Mouse (Mus musculus) thymus, postnatal 4 days (tissue): ENCODE results near the gene Plg.

Experiments
- DNase-seq: peaks from one replicate; pipeline ENCODE4 v3.0.0; 2021

The Plg gene

GRCm38 (mm10) chr17:12388239-12388638 lies 9.8 kb downstream of the Plg start:
- DNase-seq = no peak

DNA sequence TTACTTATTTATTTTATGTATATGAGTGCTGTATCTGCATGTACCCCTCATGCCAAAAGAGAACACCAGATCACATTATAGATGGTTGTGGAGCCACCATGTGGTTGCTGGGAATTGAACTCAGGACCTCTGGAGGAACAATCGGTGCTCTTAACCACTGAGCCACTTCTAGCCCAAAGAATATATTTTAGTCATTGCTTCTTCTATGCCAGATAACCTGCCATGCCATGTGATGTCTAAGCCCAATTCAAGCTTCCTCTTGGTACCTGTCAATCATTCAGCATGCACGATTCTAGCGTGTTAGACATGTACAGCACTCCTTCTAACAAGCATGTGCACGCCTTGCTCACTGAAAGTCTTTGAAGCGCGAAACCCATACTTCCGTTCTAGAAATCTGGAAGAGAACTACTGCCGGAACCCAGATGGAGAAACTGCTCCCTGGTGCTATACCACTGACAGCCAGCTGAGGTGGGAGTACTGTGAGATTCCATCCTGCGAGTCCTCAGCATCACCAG lies 17.8 kb downstream of the Plg start:
- DNase-seq = no peak

DNA sequence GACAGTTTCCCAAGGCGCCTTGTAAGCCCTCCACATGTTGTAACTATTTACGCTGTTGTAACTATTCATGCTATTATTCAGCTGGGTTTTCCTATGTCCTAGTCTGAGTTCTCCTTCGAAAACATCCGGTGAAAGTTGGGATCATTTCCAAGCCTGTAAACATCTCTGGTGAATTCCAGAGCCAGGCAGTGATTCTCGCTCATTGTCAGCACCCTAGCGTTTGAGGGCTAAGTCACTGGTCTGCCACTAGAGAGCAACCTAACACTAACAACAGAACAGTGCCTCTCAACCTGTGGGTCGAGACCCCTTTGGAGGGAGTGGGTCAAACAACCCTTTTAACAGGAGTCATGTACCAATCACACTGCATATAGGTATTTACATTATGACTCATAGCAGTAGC lies 25.0 kb downstream of the Plg start:
- DNase-seq = no peak

GRCm38 (mm10) chr17:12409346-12409944 lies 31.0 kb downstream of the Plg start:
- peak; percentile 54 for DNase-seq

- no peak for DNase-seq
Measured at GRCm38 (mm10) chr17:12412181-12412890, 33.9 kb downstream of the Plg start.

DNA sequence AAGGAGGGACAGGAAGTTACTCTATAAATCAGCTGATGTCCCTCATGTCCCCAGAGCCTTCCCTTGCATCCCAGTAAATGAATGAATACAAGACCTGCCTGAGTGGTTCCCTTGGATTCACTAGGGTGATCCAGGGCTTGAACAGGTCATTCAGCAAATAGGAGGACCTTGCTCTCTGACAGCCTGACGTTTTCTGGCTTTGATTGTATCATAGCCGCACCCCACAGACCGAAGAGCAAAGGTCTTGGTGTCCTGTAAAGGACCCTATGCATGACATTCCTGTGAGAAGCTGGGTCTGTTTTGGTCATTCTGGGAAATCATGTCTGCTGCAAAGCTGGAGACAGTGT lies 34.5 kb downstream of the Plg start:
- DNase-seq = no peak

DNA sequence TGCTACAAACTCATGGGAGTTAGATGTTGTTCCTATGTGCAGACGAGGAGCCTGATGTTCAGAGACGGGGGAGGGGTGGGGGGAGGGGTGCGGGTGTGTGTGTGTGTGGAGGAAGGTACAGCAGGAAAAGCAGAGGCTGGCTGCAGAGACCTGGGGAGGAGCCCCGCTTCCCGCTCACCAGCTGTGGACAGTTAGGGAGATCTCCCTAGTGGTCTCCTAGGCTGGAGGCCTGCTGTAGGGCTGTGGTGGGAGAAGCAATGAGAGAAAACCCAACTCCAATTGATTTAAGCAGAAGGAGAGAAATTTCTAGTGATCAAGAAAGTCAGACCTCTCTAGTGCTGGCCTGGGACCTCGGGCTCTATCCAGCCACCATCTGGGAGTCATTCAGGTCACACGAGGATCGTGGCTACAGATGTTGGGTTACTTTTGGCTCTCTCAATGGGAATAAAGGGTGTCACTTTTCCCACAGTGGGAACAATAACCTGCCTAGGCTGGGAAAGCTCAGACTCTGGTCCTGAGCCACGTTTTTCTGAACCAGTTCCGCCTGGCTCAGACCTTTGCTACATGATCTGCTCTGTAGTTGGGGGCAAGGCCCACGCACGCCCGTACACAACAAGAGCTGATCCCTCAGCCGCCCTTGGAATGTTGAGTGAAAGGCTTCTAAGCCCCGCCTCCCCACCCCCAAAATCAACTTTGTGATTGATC lies 36.8 kb downstream of the Plg start:
- DNase-seq = no peak

- DNase-seq = no peak
Measured at GRCm38 (mm10) chr17:12415741-12416140, 37.3 kb downstream of the Plg start.

- DNase-seq = peak; percentile 88
Measured at GRCm38 (mm10) chr17:12416250-12416895, 38.0 kb downstream of the Plg start.

GRCm38 (mm10) chr17:12419491-12420079 lies 41.2 kb downstream of the Plg start:
- no peak for DNase-seq

DNA sequence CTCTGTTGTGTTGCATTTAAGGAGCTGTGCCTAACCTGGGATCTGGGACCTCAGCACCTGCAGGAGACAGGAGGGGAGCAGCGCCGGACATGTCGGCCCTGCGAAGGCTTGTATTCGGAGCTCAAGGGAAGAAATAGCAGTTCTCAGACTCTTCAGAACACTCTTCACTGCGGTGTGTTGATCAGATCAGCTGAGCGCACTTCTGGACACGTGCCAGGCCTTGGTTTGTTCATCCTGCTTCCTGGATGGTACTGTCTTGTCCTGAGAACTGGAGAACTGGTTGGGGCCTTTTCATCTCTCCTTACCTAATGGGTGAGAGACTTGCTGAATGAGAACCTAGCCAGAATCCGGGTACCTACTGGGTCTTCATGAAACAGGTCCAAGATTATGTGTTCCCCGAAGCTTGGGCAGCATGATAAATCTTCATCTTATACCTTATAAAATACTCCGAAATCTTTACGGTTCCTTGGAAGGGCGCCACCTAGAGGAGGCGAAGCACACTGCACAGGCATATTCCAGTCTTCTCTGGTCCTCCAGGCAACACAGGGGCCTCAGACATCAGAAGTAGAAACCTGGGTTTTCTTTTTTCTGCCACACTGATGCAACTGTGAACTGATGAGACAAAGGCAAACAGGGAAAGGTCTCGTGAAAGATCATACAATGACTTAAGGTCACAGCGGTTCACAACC lies 42.6 kb downstream of the Plg start:
- peak; percentile 66 for DNase-seq

DNA sequence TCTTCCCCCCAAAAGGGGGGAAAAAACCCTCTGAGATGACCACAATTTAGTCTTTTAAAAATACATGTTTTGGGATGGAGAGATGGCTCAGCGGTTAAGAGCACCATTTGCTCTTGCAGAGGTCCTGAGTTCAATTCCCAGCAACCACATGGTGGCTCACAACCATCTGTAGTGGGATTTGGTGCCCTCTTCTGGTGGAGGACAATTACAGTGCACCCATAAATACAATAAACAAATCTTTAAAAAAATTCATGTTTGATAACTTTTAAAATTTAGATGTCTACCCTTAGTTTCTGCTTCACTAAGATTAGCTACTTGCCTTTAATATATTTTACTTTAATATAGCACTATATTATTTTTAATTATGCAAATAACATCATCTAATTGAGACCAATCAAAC lies 43.7 kb downstream of the Plg start:
- no peak for DNase-seq

- no peak for DNase-seq
Measured at GRCm38 (mm10) chr17:12427156-12427555, 48.7 kb downstream of the Plg start.

- no peak for DNase-seq
Measured at GRCm38 (mm10) chr17:12428369-12428768, 50.0 kb downstream of the Plg start.

DNA sequence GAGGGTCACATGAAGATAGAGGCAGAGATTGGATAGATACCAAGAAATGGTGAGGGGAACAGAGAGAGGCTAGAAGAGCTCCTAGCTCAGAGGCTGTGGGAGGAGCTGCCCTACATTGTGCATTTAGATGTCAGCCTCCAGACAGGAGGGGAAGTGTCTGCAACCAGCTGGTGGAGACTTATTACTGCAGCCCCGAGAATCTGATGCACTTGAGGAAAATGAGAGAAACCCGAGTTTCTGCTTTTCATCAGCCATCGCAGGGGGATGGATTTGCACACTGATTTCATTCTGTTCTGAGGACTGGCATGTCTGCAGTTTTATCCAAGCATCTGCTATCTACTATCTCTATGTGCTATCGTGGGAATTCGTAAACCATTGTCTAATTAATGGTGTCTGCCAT lies 53.3 kb downstream of the Plg start:
- peak; percentile 32 for DNase-seq

DNA sequence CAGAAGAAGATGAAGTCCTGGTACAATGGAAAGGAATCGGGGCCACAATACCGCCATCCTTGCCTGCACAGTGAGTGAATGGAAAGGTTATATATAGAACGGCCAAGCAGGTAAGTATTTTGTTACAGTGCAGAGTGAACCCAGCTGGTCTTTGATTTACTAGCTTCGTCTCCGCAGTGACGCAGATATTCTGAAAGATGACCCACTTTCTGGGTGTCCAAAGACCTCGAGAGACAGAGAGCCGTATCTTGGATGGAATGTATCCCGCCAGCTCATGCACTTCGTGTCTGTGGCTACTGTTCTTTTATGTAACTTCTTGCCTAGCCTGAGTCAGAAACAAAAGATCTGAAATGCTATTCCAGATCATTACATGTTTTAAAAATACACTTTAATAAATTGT lies 59.4 kb downstream of the Plg start:
- no peak for DNase-seq

- no peak for DNase-seq
Measured at GRCm38 (mm10) chr17:12444561-12444960, 66.2 kb downstream of the Plg start.

DNA sequence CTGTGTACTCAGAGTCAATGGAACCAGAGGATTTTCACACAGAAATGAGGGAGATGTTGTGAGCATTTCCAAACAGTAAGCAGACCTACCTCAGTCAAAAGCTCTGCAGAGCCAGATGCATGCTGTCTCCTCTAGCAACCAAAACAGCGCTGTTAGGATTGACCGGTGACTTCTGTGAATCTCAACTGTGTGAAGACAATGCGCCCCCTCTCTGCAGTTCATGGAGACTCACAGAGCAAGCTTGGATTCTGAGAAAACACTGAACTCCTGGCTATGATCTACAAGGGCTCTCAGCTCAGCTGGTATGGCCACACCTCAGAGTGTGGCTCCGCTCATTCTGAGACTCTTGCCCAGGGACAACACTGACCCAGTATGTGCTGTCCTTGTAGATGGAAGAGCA lies 72.8 kb downstream of the Plg start:
- DNase-seq = no peak

- no peak for DNase-seq
Measured at GRCm38 (mm10) chr17:12452862-12453531, 74.6 kb downstream of the Plg start.

DNA sequence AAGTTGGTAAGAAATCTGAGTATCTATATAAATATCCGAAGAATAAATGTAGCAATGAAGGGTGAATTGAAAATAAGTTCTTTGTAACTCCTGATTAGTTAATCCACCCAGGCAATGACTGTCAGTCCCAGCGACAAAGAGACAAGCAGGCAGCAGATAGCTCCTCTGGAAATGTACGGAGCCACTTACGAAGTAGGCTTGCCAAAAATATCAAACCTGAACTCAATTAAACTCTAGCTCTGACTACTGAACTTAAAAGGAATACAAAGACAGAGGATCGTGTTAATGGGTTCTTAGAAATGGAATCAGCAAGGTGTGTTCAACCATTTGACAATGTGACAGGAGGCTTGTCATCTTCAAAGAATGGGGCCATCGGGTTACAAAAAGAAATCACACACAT lies 75.3 kb downstream of the Plg start:
- no peak for DNase-seq

DNA sequence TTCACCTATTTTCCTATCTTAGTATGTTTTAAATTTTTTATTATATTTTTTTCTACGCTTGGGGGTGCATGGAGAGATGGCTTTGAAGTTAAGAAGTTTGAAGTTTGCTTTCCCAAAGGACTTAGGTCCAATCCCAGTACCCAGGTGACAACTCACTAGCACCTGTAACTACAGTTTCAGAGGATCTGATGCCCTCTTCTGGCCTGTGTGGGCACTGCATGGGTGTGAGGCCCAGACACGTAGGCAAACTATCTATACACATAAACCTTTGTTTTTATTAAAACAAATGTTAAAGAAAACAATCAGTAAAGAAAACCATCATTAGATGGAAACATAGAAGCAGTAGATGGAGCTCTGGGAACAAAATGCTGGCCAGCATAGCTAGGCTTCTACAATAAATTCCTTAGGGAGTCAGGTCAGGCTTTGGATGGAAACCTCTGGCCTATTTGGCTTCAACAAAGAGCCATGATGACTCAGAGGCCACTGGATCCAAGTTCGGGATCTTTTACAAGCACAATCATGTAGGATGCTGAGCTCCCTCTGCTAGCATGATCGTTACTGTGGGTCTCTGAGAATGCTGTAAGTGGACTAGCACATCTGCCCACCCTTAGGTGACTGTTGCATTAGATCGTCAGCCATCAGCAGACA lies 76.9 kb downstream of the Plg start:
- peak; percentile 78 for DNase-seq

DNA sequence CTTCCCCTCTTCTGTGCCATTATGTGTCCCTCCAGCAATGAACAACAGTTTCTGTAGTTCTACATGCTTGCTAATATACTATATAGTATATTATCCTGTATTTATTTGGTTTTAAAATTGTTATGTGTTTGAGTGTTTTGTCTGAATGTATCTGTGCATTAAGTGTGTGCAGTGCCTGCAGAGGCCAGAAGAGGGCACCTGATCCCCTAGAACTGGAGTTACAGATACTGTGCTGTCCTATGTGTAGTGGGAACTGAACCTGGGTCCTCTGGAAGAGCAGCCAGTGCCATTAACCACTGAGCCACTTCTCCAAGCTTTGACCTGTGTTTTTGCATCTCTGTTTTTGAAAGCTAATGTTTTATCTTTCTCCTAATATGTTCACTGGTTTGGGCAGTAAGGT lies 82.8 kb downstream of the Plg start:
- DNase-seq = peak; percentile 38
